Mouse (Mus musculus) skeletal muscle tissue, postnatal 0 days (tissue): ENCODE results near the gene Prss45. TPM values are rescaled to one million over a fixed set of nuclear protein-coding genes. Genes with fewer than 3 reads are reported as not detected.

ENCODE experiments used
- polyA plus RNA-seq: library from polyadenylated mRNA; unstranded; fragments of >200 nt; fragmentation: Nextera tagmentation; extraction: Ambion mirVana; gene quantifications from 2 replicates; pipeline ENCODE4 v1.2.1, GENCODE M21; 2015

The Prss45 gene
- polyA plus RNA-seq = not detected in 2 replicates

DNA sequence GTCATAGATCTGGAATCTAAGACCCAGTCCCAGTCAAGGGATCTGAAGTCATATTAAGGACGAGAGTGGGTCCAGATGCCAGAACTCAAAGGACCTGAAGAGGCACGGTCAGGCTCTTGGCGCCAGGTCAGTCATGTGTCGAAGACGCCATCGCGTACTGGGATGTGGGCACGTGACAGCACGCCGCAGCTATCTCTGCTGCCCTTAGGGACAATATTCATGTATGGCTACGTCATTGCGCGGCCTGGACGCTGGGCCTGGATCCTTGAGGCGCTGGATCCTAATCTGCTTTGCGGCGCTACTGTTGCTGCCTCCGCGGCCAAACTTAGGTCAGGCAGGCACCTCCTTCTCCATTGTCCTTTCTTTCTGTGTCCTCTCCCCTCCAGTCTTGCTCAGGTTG, at the start of gene Prss45:
Prss45 (plus strand) TSS at position 178 of the 400 bp plus-strand sequence.

DNA sequence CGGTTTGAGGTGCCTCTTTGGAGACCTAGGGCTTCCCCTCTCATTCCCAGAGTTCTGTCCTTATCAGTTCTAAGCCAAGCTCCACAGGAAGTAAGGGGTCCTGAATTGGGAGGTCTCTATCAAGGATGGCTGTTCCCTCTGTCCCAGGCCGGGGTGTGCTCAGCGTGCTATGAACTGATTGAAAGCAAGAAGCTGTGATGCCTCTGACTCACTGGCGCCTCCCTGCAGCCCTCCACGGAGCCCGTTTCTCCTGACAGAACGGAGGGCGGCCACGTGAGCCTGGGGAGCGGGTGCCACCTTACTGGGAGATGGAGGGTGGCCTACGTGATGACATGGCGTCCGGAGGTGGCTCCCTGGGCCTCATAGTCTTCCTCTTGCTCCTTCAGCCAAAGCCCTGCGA, 36.5 kb upstream of the Prss45 start, which contains the start of gene Prss42:
Prss42 (plus strand) TSS at position 301 of the 400 bp plus-strand sequence.

DNA sequence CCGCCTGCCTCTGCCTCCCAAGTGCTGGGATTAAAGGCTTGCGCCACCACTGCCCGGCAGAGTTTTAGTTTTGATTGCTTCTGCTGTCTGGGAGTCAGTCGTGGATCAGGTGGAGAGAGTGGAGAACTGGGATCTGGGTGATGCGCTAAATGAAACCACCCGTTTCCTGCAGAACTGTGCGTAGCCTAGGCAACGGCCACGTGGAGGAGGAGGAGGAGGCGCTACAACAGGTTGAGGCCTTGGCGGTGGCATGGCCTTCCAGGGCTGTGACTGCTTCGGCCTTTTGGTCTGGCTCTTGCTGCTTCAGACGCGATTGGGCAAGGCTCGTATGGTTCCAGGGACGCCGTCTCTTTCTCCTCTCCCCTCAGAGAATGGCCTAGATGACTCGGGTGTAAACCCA, 20.6 kb upstream of the Prss45 start, which contains the start of gene Prss44:
Prss44 (plus strand) TSS at position 206 of the 400 bp plus-strand sequence.

DNA sequence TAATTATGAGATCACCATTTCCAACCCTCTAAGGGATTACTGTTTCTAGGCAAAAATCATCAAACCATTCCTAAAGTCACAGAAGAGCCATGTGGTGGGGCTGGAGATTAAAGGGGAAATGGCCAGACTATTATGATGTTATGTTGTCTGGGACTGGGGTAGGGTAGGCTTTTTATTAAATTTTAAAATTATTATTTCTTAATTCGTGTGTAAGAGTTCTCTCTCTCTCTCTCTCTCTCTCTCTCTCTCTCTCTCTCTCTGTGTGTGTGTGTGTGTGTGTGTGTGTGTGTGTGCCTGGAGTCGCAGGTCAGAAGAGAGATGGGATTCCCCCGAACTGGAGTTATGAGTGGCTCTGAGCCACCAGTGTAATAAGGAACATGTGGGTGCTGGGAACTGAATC, 8.0 kb upstream of the Prss45 start, which contains the start of gene Prss43:
Prss43 (plus strand) TSS at position 301 of the 400 bp plus-strand sequence.

DNA sequence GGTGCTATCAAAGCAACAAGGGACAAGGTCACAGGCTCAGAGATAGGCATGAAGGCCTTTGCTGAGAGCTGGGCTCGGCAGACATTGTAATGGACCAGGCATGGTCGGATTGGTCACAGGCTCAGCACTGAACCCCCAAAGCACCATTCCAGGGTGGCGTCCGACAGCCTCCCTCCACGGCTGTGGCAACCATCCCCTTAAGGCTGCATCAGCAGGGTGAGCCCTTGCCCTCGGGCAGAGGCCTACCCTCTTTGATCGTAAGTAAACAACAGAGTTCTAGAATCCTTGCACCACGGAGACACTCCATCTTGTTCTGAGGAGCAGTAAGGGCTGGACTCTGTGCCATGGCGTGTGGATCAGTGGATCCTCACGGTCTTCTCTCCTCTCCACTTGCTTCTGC, 9.8 kb downstream of the Prss45 start, which contains the start of gene Prss46:
Prss46 (plus strand) TSS at position 301 of the 400 bp plus-strand sequence.

DNA sequence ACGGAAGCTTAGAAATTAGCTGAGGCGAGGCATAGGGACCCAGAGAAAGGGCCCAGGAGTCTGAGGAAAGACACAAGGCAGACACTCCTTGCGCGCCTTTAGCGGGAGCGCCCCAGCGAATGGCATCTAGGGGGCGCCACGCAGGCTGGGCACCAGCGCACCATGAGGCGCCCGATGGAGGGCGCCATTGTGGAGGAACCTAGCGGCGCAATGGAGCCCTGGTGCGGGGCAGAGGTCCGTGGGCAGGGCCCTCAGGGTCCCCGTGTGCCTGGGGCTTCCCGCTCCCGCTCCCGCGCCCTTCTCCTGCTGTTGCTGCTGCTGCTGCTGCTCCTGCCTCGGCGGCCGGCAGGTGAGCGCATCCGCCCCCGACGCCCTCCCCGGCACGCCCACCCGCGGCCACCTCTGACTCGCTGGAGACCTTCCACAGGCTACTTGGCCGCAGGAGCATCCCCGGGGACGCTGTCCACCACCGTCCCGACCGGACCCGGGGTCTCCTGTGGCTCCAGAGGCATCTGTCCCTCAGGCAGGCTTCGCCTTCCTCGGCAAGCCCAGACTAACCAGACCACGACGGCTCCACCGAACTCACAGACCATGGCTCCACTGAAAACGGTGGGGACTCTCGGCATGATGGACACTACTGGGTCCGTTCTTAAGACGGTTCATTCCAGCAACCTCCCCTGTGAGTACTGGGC, 23.5 kb downstream of the Prss45 start, which contains the start of gene Prss50:
Prss50 (plus strand) TSS at position 187 of the 692 bp plus-strand sequence.

DNA sequence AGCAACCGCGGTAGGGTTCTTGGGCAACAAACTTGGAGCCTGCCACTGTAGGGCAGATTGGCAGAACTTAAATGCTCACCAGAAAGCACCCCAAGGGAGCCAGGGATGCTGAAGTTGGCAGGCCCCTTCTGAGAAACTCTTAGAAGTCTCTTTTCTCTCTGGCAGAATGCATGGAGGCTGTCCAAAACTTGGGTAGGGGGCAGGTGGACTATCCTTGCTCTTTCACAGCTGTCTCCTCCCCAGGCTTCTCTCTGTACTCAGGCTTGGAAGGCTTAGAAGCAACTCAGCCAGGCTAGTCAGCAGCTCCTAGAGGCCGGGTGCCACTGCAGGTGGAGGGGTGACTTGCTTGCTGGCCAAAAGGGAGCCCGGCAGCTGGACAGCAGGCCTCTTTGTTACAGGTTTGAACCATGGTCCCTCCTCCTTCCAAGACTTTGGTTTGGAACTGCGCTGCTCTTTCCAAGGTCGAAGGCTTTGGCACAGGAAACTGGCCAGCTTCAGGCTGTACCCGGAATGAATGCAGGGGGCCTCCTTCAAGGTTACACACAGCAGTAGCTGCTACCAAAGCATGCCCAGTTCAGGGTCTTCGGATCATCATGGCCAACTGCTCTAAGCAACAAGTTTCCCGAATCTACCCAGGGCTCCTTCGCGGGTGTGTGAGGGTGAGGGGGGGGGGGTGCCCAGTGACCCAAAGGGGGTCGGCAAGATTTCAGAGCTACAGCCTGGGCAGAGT, 45.0 kb downstream of the Prss45 start, which contains the start of gene Als2cl:
Als2cl (plus strand) TSS at position 680 of the 730 bp plus-strand sequence.

DNA sequence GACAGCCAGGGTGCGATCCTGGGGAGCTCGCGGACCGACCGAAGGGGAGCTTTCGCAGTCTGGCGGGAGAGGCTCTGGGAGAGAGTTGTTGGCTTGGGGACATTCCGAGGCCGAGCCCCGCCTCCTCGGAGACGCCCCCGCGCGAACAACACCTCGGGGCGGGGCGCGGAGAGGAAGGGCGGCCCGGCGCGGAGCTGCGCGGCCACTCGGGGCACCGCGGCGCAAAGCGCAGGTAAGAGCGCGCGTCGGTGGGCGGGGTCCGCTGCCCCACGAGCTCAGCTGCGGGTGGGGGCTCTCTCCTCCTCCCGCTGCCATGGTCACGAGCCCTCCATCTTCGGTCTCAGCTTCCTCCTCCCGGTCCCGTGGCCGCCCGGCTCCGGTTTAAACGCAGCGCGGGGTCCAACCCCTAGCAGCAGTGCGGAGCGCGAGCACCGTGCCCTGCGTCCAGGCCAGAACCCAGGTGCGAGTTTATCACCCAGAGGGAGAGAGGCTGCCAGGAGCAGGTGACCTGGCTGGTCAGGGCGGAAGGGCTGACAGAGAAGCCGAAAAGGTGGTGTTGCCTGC, 45.7 kb downstream of the Prss45 start, which contains the start of gene Tmie:
Tmie (minus strand) TSS at position 116 of the 564 bp plus-strand sequence.

Other genes starting within 250 kb of the Prss45 start
- 10.1 and 10.6 TPM in 2 replicates for gene Nradd, start 210.1 kb upstream of the Prss45 start, polyA plus RNA-seq
- gene Nbeal2, start 180.4 kb upstream of the Prss45 start, polyA plus RNA-seq = 0.40 and 0.66 TPM in 2 replicates
- gene Ccdc12, start 178.1 kb upstream of the Prss45 start, polyA plus RNA-seq = 97.7 and 106 TPM in 2 replicates
- gene Myl3, start 92.7 kb upstream of the Prss45 start, polyA plus RNA-seq = 239 and 303 TPM in 2 replicates
- gene Pth1r, start 87.4 kb upstream of the Prss45 start, polyA plus RNA-seq = 10.1 and 16.0 TPM in 2 replicates
- gene Prss42, start 36.4 kb upstream of the Prss45 start, polyA plus RNA-seq = not detected in 2 replicates
- not detected in 2 replicates for gene Prss44, start 20.6 kb upstream of the Prss45 start, polyA plus RNA-seq
- gene Prss43, start 7.9 kb upstream of the Prss45 start, polyA plus RNA-seq = not detected in 2 replicates
- gene Prss46, start 9.9 kb downstream of the Prss45 start, polyA plus RNA-seq = not detected in 2 replicates
- gene Prss50, start 23.4 kb downstream of the Prss45 start, polyA plus RNA-seq = not detected in 2 replicates
- 1.3 and 1.9 TPM in 2 replicates for gene Als2cl, start 45.3 kb downstream of the Prss45 start, polyA plus RNA-seq
- 0.29 and 0.50 TPM in 2 replicates for gene Tmie, start 45.5 kb downstream of the Prss45 start, polyA plus RNA-seq
- 0.78 and 2.8 TPM in 2 replicates for gene Fam240a, start 82.3 kb downstream of the Prss45 start, polyA plus RNA-seq
- not detected in 2 replicates for gene Tdgf1, start 111.6 kb downstream of the Prss45 start, polyA plus RNA-seq
- 10.9 and 25.5 TPM in 2 replicates for gene Lrrc2, start 117.0 kb downstream of the Prss45 start, polyA plus RNA-seq
- gene Rtp3, start 156.0 kb downstream of the Prss45 start, polyA plus RNA-seq = 0.26 and 0.35 TPM in 2 replicates
- gene Ltf, start 184.7 kb downstream of the Prss45 start, polyA plus RNA-seq = 0.45 and 2.0 TPM in 2 replicates
- 0.93 and 1.4 TPM in 2 replicates for gene Ccrl2, start 222.9 kb downstream of the Prss45 start, polyA plus RNA-seq